Mouse (Mus musculus) testis, adult 2 months (tissue): ENCODE results near the gene Tctn1. TPM values are rescaled to one million over a fixed set of nuclear protein-coding genes. Genes with fewer than 3 reads are reported as not detected.

Experiments used
- H3K27ac ChIP-seq: fragments of 200-500 bp; 2 replicates; pipeline ENCODE4 v1.5.1; 2012; ENCODE audit warnings: low read depth, low read length; ENCODE audit not compliant: control insufficient read depth, insufficient read depth
- H3K27me3 ChIP-seq: fragments of 200-500 bp; 2 replicates; pipeline ENCODE4 v1.6.1; 2012; ENCODE audit warnings: mild to moderate bottlenecking, low read length, moderate library complexity; ENCODE audit not compliant: control insufficient read depth, insufficient read depth
- H3K36me3 ChIP-seq: fragments of 200-500 bp; 2 replicates; pipeline ENCODE4 v1.6.1; 2012; ENCODE audit warnings: mild to moderate bottlenecking, low read length; ENCODE audit not compliant: control insufficient read depth, insufficient read depth
- H3K4me1 ChIP-seq: fragments of 200-500 bp; 2 replicates; pipeline ENCODE4 v1.6.1; 2012; ENCODE audit warnings: low read length; ENCODE audit not compliant: control insufficient read depth, insufficient read depth
- H3K4me3 ChIP-seq: fragments of 200-500 bp; 2 replicates; pipeline ENCODE4 v1.5.1; 2012; ENCODE audit warnings: low read depth, mild to moderate bottlenecking, low read length, moderate library complexity, mixed read lengths; ENCODE audit not compliant: control insufficient read depth
- CTCF ChIP-seq: fragments of 200-500 bp; IDR thresholded peaks from 2 replicates; pipeline ENCODE4 v1.5.1; 2012; ENCODE audit warnings: low read depth, mild to moderate bottlenecking, inconsistent platforms, low read length, moderate library complexity; ENCODE audit not compliant: control insufficient read depth, insufficient read depth, insufficient replicate concordance
- POLR2A ChIP-seq: fragments of 200-500 bp; IDR thresholded peaks from 2 replicates; pipeline ENCODE4 v1.6.1; 2012; ENCODE audit warnings: low read depth, mild to moderate bottlenecking, inconsistent platforms, low read length, moderate library complexity; ENCODE audit not compliant: control insufficient read depth
- polyA plus RNA-seq: library from polyadenylated mRNA; depleted of rRNA; stranded (reverse); fragments of >200 nt; gene quantifications from 2 replicates; pipeline ENCODE4 v1.2.3, GENCODE M21; 2012

The Tctn1 gene
- polyA plus RNA-seq, 1 experiment, result 59.8 TPM

- H3K4me1 ChIP-seq, result peaks cover 4% of the 10 kb centered on the region
- no peak for TF ChIP-seq CTCF
- TF ChIP-seq POLR2A, result no peak
- no peak overlapping the region for H3K4me3 ChIP-seq
- H3K27ac ChIP-seq, result no peak overlapping the region
- no peaks in the 10 kb centered on the region for H3K27me3 ChIP-seq
- no peaks in the 10 kb centered on the region for H3K36me3 ChIP-seq
Measured at GRCm38 (mm10) chr5:122212125-122212524, 52.1 kb downstream of the Tctn1 start.

GRCm38 (mm10) chr5:122210890-122211289 is 53.4 kb downstream of the Tctn1 start:
- no peak for TF ChIP-seq CTCF
- TF ChIP-seq POLR2A, result no peak
- Histone ChIP-seq H3K4me1 (peaks cover 4% of the 10 kb centered on the region), H3K4me3 (no peak overlapping the region), H3K27me3 (no peaks in the 10 kb centered on the region), H3K36me3 (no peaks in the 10 kb centered on the region), H3K27ac (no peak overlapping the region)

GRCm38 (mm10) chr5:122209591-122210368 is 54.5 kb downstream of the Tctn1 start:
- Histone ChIP-seq H3K4me3 (no peak overlapping the region), H3K27me3 (no peaks in the 10 kb centered on the region), H3K36me3 (no peaks in the 10 kb centered on the region), H3K4me1 (peaks cover 4% of the 10 kb centered on the region), H3K27ac (no peak overlapping the region)
- no peak for TF ChIP-seq POLR2A
- TF ChIP-seq CTCF, result no peak

DNA sequence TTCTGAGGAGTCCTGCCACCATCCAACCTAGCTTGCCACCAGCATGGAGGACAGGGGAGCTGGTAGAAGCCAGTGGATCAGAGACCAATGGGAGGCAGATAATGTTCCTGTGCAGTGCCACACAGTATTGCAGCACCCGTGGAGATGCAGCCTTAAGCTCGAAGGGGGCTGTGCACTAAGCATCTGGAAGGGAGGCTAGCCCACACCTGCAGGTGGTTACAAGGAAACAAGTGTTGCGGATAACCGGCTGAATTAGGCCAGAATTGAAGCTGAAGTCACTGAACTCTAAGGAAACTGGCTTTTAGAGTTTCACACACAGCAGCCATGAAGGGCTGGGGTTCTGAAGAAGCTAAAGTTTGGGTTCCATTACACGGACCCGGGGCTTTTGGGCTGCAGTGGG is 55.4 kb downstream of the Tctn1 start:
- TF ChIP-seq CTCF, result no peak
- TF ChIP-seq POLR2A, result no peak
- Histone ChIP-seq H3K27ac (no peak overlapping the region), H3K4me3 (no peak overlapping the region)

GRCm38 (mm10) chr5:122206475-122206874 is 57.8 kb downstream of the Tctn1 start, which contains the start of gene Hvcn1:
Hvcn1 (plus strand) TSS chr5:122206804.
- H3K4me1 ChIP-seq, result peaks cover 4% of the 10 kb centered on the region
- H3K27me3 ChIP-seq, result no peaks in the 10 kb centered on the region
- H3K36me3 ChIP-seq, result no peaks in the 10 kb centered on the region
- no peak within 1 kb of the TSS for H3K27ac ChIP-seq
- H3K4me3 ChIP-seq, result no peak within 1 kb of the TSS
- no peak for TF ChIP-seq CTCF
- no peak for TF ChIP-seq POLR2A

More for the DNA sequence above, 55.4 kb downstream of the Tctn1 start:
- Histone ChIP-seq H3K36me3 (no peaks in the 10 kb centered on the region), H3K4me1 (peaks cover 4% of the 10 kb centered on the region), H3K27me3 (no peaks in the 10 kb centered on the region)

DNA sequence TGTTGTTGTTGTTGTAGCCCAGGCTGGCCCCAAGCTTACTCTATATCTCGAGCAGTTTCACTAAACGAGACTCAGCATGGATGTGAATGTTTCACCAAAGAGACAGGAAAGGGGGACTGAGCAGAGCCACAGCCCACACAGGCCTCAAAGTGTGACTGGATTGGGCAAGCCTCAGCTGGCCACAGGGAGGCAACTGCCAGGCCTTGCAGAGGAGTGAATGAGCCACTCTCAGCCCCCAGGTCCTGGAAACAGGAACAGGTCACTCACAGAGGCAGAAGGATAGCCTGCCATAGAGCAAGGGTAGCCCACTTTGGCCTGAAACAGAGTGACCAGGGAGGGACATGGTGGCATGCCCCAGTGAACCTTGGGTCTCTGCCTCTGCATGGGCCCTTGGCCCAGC is 60.1 kb downstream of the Tctn1 start:
- Histone ChIP-seq H3K4me3 (no peak overlapping the region), H3K27ac (no peak overlapping the region)
- TF ChIP-seq CTCF, result no peak
- no peak for TF ChIP-seq POLR2A

DNA sequence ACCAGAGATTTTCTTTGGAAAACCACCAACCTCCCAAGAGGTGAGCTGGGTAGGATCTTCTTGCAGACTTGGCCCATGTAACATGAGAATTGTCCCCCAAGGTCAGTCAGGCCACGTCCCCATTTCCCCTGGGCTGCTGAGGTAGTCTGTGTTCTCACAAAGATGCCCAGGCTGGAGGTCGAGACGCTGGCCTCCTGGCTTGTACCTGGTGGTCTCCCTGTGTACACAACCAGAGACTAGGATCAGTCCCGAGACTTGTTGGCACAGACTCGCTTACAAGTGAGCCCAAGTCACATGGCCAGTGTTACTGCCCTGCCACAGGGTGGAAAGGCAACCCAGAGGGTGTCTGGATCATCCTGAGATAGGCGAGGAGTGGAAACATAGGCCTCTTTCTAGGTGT is 62.4 kb downstream of the Tctn1 start:
- Histone ChIP-seq H3K4me1 (no peaks in the 10 kb centered on the region), H3K36me3 (no peaks in the 10 kb centered on the region), H3K27me3 (no peaks in the 10 kb centered on the region), H3K27ac (no peak overlapping the region), H3K4me3 (no peak overlapping the region)
- no peak for TF ChIP-seq POLR2A
- no peak for TF ChIP-seq CTCF

More for the DNA sequence above, 60.1 kb downstream of the Tctn1 start:
- H3K36me3 ChIP-seq, result no peaks in the 10 kb centered on the region
- H3K27me3 ChIP-seq, result no peaks in the 10 kb centered on the region
- H3K4me1 ChIP-seq, result no peaks in the 10 kb centered on the region

DNA sequence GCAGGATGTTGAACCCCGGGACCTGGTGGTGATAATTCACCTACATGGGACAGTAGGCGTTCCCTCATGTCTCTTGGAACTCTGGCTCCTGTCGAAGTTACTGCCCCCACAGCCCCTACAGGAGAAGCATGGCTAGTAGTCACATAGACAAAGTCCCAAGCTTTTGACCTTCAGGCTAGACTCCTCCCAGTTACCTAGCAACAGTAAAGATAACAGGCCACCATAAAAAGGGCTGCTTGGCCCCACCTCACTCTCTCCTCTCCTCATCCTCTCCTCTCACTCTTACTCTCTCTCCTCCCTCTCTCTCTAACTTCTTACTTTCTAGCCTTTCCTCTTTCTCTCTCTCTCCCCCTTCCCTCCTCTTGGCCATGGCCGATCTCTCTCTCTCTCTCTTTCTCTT is 63.4 kb downstream of the Tctn1 start:
- H3K4me3 ChIP-seq, result no peak overlapping the region
- H3K4me1 ChIP-seq, result no peaks in the 10 kb centered on the region
- H3K36me3 ChIP-seq, result no peaks in the 10 kb centered on the region
- no peak overlapping the region for H3K27ac ChIP-seq
- TF ChIP-seq CTCF (no peak), POLR2A (no peak)
- no peaks in the 10 kb centered on the region for H3K27me3 ChIP-seq
